Mouse (Mus musculus) olfactory bulb, adult 2 months (tissue): ENCODE measurements around the gene Zfp738.
"Not testable (repeated sequence)": the region's sequence is repeated elsewhere in the genome, so short reads cannot be mapped to it uniquely, and the experiment has no call there.

Experiments used
- CTCF ChIP-seq: fragments of 200-500 bp; IDR thresholded peaks from 2 replicates; pipeline ENCODE4 v1.5.1; 2012; ENCODE audit warnings: low read depth, mild to moderate bottlenecking, low read length, moderate library complexity; ENCODE audit not compliant: insufficient read depth
- POLR2A ChIP-seq: fragments of 200-500 bp; IDR thresholded peaks from 2 replicates; pipeline ENCODE4 v1.6.1; 2012; ENCODE audit warnings: mild to moderate bottlenecking, low read depth, low read length, moderate library complexity; ENCODE audit not compliant: insufficient read depth

GRCm38 (mm10) chr13:67729441-67729840 is 42.6 kb upstream of the Zfp738 start:
- TF ChIP-seq CTCF, POLR2A: not testable (repeated sequence)
